Mouse (Mus musculus) CH12.LX (cell line): Measurements from ENCODE around the gene Nme6. TPM values are rescaled to one million over a fixed set of nuclear protein-coding genes. Genes with fewer than 3 reads are reported as not detected.

Experiments used
- DNase-seq: peaks from one replicate; pipeline ENCODE4 v3.0.0-alpha.2; 2013; ENCODE audit errors: extremely low read depth
- H3K27ac ChIP-seq: 2 replicates; pipeline ENCODE4 v1.5.1; 2012; ENCODE audit warnings: low read depth, mild to moderate bottlenecking, control low read depth, moderate library complexity; ENCODE audit not compliant: insufficient read depth
- H3K27me3 ChIP-seq: replicated peaks from 2 replicates; pipeline ENCODE3; 2012; ENCODE audit warnings: inconsistent platforms
- H3K36me3 ChIP-seq, 2 experiments: replicated peaks in 1 of 2; 2 replicates each; pipeline versions ENCODE3 to v1.6.1; 2012; ENCODE audit warnings: inconsistent platforms in 1 of 2, low read length in 1 of 2, mild to moderate bottlenecking in 1 of 2, mixed read lengths in 1 of 2, moderate library complexity in 1 of 2; ENCODE audit not compliant: control insufficient read depth in 1 of 2, insufficient read depth in 1 of 2
- H3K4me1 ChIP-seq, 2 experiments: 2 replicates each; pipeline ENCODE4 v1.6.1; 2012; ENCODE audit warnings: inconsistent platforms in 1 of 2, moderate library complexity in 1 of 2; ENCODE audit not compliant: insufficient read depth in 2 of 2, control insufficient read depth in 1 of 2
- H3K4me2 ChIP-seq: 2 replicates; pipeline ENCODE4 v1.6.1; 2012; ENCODE audit warnings: low read depth, mild to moderate bottlenecking, control low read depth; ENCODE audit not compliant: poor library complexity, insufficient read depth, severe bottlenecking
- H3K4me3 ChIP-seq, 3 experiments: fragments of 150-350 bp in 1 of 3; sonication (generic) in 1 of 3; replicated peaks in 1 of 3; 2 replicates each; pipeline versions ENCODE3 to v1.5.1; 2011 to 2012; ENCODE audit warnings: low read depth in 2 of 3, low read length in 2 of 3, mild to moderate bottlenecking in 2 of 3, moderate library complexity in 2 of 3, control low read depth in 1 of 3, improper control_type of control experiment in 1 of 3, inconsistent platforms in 1 of 3, mixed read lengths in 1 of 3; ENCODE audit not compliant: poor library complexity in 1 of 3
- H3K79me2 ChIP-seq: replicated peaks from 2 replicates; pipeline ENCODE4 v1.6.1; 2012; ENCODE audit warnings: mild to moderate bottlenecking, moderate library complexity; ENCODE audit not compliant: control insufficient read depth, poor library complexity, insufficient read depth, severe bottlenecking; ENCODE audit errors: extremely low read depth
- H3K9ac ChIP-seq: 2 replicates; pipeline ENCODE4 v1.6.1; 2012; ENCODE audit warnings: low read depth, mild to moderate bottlenecking, control low read depth, moderate library complexity; ENCODE audit not compliant: insufficient read depth
- H3K9me3 ChIP-seq: replicated peaks from 2 replicates; pipeline ENCODE3; 2012; ENCODE audit warnings: low read length, inconsistent platforms, mixed read lengths
- BHLHE40 ChIP-seq: IDR thresholded peaks from 2 replicates; pipeline ENCODE4 v1.6.1; 2011; ENCODE audit warnings: mild to moderate bottlenecking, low read depth, low read length, improper control_type of control experiment
- CHD1 ChIP-seq: IDR thresholded peaks from 2 replicates; pipeline ENCODE4 v1.6.1; 2012; ENCODE audit warnings: low read depth, low read length, improper control_type of control experiment, inconsistent platforms
- CHD2 ChIP-seq: IDR thresholded peaks from 2 replicates; pipeline ENCODE4 v1.6.1; 2011; ENCODE audit warnings: low read length, improper control_type of control experiment
- CTCF ChIP-seq, 2 experiments: IDR thresholded peaks in 1 of 2; conservative IDR thresholded peaks in 1 of 2; 2 replicates each; pipeline ENCODE4 v1.5.1; 2011 to 2012; ENCODE audit warnings: low read depth in 2 of 2, low read length in 2 of 2, improper control_type of control experiment in 1 of 2, inconsistent platforms in 1 of 2, mild to moderate bottlenecking in 1 of 2, moderate library complexity in 1 of 2
- E2F4 ChIP-seq: IDR thresholded peaks from 2 replicates; pipeline ENCODE4 v1.6.1; 2011; ENCODE audit warnings: low read depth, low read length, improper control_type of control experiment; ENCODE audit not compliant: insufficient replicate concordance
- EP300 ChIP-seq: IDR thresholded peaks from 2 replicates; pipeline ENCODE4 v1.6.1; 2011; ENCODE audit warnings: low read length, improper control_type of control experiment
- ETS1 ChIP-seq: conservative IDR thresholded peaks from 2 replicates; pipeline ENCODE4 v1.6.1; 2012; ENCODE audit warnings: low read depth, mild to moderate bottlenecking, inconsistent platforms, low read length, improper control_type of control experiment, moderate library complexity
- GABPA ChIP-seq: IDR thresholded peaks from 2 replicates; pipeline ENCODE4 v1.6.1; 2012; ENCODE audit warnings: low read depth, low read length, improper control_type of control experiment, inconsistent platforms; ENCODE audit not compliant: insufficient replicate concordance
- HCFC1 ChIP-seq: IDR thresholded peaks from 2 replicates; pipeline ENCODE4 v1.6.1; 2012; ENCODE audit warnings: low read depth, mild to moderate bottlenecking, inconsistent platforms, low read length, improper control_type of control experiment
- JUN ChIP-seq: IDR thresholded peaks from 2 replicates; pipeline ENCODE4 v1.6.1; 2011; ENCODE audit warnings: low read depth, mild to moderate bottlenecking, low read length, improper control_type of control experiment, moderate library complexity; ENCODE audit not compliant: insufficient read depth
- JUND ChIP-seq: conservative IDR thresholded peaks from 2 replicates; pipeline ENCODE4 v1.6.1; 2011; ENCODE audit warnings: low read depth, low read length, improper control_type of control experiment
- MAZ ChIP-seq: IDR thresholded peaks from 2 replicates; pipeline ENCODE4 v1.6.1; 2012; ENCODE audit warnings: low read depth, mild to moderate bottlenecking, inconsistent platforms, low read length, improper control_type of control experiment, moderate library complexity
- MXI1 ChIP-seq: IDR thresholded peaks from 2 replicates; pipeline ENCODE4 v1.6.1; 2011; ENCODE audit warnings: mild to moderate bottlenecking, low read depth, low read length, improper control_type of control experiment
- NRF1 ChIP-seq: IDR thresholded peaks from 2 replicates; pipeline ENCODE4 v1.6.1; 2014; ENCODE audit warnings: low read depth, mild to moderate bottlenecking, inconsistent platforms, low read length, improper control_type of control experiment, moderate library complexity
- RAD21 ChIP-seq: IDR thresholded peaks from 2 replicates; pipeline ENCODE4 v1.6.1; 2011; ENCODE audit warnings: low read depth, mild to moderate bottlenecking, low read length, improper control_type of control experiment, moderate library complexity
- RCOR1 ChIP-seq: conservative IDR thresholded peaks from 2 replicates; pipeline ENCODE4 v1.6.1; 2012; ENCODE audit warnings: low read depth, mild to moderate bottlenecking, inconsistent platforms, low read length, improper control_type of control experiment
- SIN3A ChIP-seq: IDR thresholded peaks from 2 replicates; pipeline ENCODE4 v1.6.1; 2012; ENCODE audit warnings: low read length, improper control_type of control experiment, inconsistent platforms
- SMC3 ChIP-seq: IDR thresholded peaks from 2 replicates; pipeline ENCODE4 v1.6.1; 2011; ENCODE audit warnings: low read depth, low read length, improper control_type of control experiment
- TCF12 ChIP-seq: IDR thresholded peaks from 2 replicates; pipeline ENCODE4 v1.6.1; 2014; ENCODE audit warnings: low read depth, mild to moderate bottlenecking, inconsistent platforms, low read length, improper control_type of control experiment
- USF2 ChIP-seq: conservative IDR thresholded peaks from 2 replicates; pipeline ENCODE4 v1.6.1; 2011; ENCODE audit warnings: low read depth, low read length, improper control_type of control experiment
- ZC3H11A ChIP-seq: IDR thresholded peaks from 2 replicates; pipeline ENCODE4 v1.6.1; 2012; ENCODE audit warnings: low read depth, mild to moderate bottlenecking, inconsistent platforms, low read length, improper control_type of control experiment
- ZKSCAN1 ChIP-seq: IDR thresholded peaks from 2 replicates; pipeline ENCODE4 v1.6.1; 2012; ENCODE audit warnings: low read depth, inconsistent platforms, low read length, improper control_type of control experiment, borderline replicate concordance
- ZNF384 ChIP-seq: IDR thresholded peaks from 2 replicates; pipeline ENCODE4 v1.6.1; 2012; ENCODE audit warnings: low read depth, low read length, improper control_type of control experiment, inconsistent platforms
- dilution Hi-C: fragments of 300-500 bp; cut with MboI; formaldehyde crosslinking; loops from 2 replicates; pipeline ENCODE4 v1.14.3; 2020; ENCODE audit warnings: low sequenced_read_pairs; ENCODE audit not compliant: extremely low pct_unique_long_range_greater_than_20kb, extremely low pct_ligation_motif_present
- in situ Hi-C: fragments of 300-500 bp; cut with MboI; formaldehyde crosslinking; loops from 3 replicates; pipeline ENCODE4 v1.14.3; 2019; ENCODE audit warnings: low sequenced_read_pairs, low pct_ligation_motif_present, low pct_unique_long_range_greater_than_20kb, mixed read lengths
- polyA plus RNA-seq: library from polyadenylated mRNA; unstranded; fragments of >175 nt; gene quantifications from 2 replicates; pipeline ENCODE4 v1.2.1, GENCODE M21; 2012; ENCODE audit warnings: low read depth; ENCODE audit not compliant: insufficient read length
- total RNA-seq, 2 experiments: library from RNA; depleted of rRNA; stranded (reverse); fragments of 300-350 nt in 1 of 2; fragments of >200 nt in 1 of 2; gene quantifications; 2 replicates each; pipeline ENCODE4 v1.2.3; 2012 to 2014

The Nme6 gene
- total and polyA plus RNA-seq, 3 experiments = 73.1 to 110 (median 76.2) TPM

DNA sequence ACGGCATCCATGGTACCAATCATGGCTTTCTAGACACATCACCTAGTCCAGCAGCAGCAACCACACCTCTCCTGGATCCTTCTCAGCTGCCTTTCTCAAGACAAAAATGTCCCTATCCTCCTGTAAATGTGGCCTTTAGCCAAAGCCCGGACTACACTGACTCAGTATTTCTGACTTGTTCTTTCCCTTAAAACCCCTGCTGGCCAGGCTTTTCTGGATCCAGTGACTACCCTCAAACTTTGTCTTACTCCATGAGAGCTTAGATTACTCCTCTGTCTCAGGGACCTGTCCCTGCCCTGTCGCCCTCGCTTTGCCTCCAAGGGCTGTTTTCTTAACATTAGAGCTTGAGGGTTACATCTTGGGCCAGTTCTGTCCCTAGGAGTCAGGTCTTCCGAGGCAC is 17.6 kb downstream of the Nme6 start:
- H3K9me3 ChIP-seq = no peaks in the 10 kb centered on the region
- no peak overlapping the region for H3K27ac ChIP-seq
- no peak for DNase-seq
- H3K9ac ChIP-seq = no peak overlapping the region
- H3K4me2 ChIP-seq = no peak overlapping the region
- no peaks in the 10 kb centered on the region for H3K79me2 ChIP-seq
- peaks cover 4 to 14% of the 10 kb centered on the region in 2 experiments for H3K36me3 ChIP-seq
- in situ Hi-C loops = loop anchor here (25.0 kb wide), 1 partner anchor 163 kb away; no protein-coding TSS in a partner anchor
- H3K4me3 ChIP-seq = no peak overlapping the region
- dilution Hi-C loops = no loop called here
- peaks cover 3% of the 10 kb centered on the region for H3K27me3 ChIP-seq
- H3K4me1 ChIP-seq = no peaks in the 10 kb centered on the region
- TF ChIP-seq RAD21 (no peak), GABPA (no peak), JUN (no peak), MXI1 (no peak), RCOR1 (no peak), ZKSCAN1 (no peak), SIN3A (no peak), EP300 (no peak), NRF1 (no peak), TCF12 (no peak), CHD2 (no peak)

DNA sequence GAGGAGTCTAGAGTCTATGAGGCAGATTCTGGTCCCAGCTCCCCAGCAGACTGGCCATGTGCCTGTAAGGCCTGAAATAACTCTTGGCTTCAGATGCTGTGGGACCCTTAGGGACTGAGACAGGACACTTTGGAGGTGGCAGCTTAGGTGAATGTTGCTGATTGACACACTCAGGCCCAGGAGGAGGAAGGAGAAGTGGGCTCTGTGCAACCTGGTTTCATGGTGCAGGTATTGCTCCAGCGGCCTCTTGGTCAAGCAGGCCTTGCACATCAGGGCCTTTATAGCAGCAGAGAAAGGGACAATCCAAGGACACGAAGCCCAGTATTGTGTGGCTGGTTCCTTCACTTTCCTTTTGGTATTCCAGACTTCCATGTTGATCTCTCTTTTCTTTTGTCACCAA is 21.8 kb downstream of the Nme6 start:
- H3K79me2 ChIP-seq = no peaks in the 10 kb centered on the region
- no peak overlapping the region for H3K4me2 ChIP-seq
- no peak overlapping the region for H3K27ac ChIP-seq
- H3K4me3 ChIP-seq = no peak overlapping the region
- no peaks in the 10 kb centered on the region for H3K4me1 ChIP-seq
- H3K9ac ChIP-seq = no peak overlapping the region
- H3K27me3 ChIP-seq = peaks cover 6% of the 10 kb centered on the region
- TF ChIP-seq JUN (no peak), SIN3A (no peak), ZKSCAN1 (no peak), HCFC1 (no peak), MXI1 (no peak), ZNF384 (no peak), SMC3 (no peak), CTCF (conservative IDR thresholded peaks at IDR 0.05 in 1 of 2, IDR thresholded peaks at IDR 0.05 in 1 of 2; ENCODE audit: low read depth in 2 of 2, low read length in 2 of 2) (no peak), ETS1 (no peak), ZC3H11A (no peak), CHD1 (no peak), USF2 (no peak), E2F4 (no peak), MAZ (no peak), JUND (no peak), EP300 (no peak), BHLHE40 (no peak), TCF12 (no peak)
- H3K36me3 ChIP-seq = no peaks in the 10 kb centered on the region
- no peak for DNase-seq
- dilution Hi-C loops (no loop called here), in situ Hi-C loops (loop anchor here (25.0 kb wide), 1 partner anchor 167 kb away; no protein-coding TSS in a partner anchor)
- no peaks in the 10 kb centered on the region for H3K9me3 ChIP-seq
